Mouse (Mus musculus): ENCODE measurements around the gene Csnk1d. TPM values are rescaled to one million over a fixed set of nuclear protein-coding genes. Genes with fewer than 3 reads are reported as not detected.

The Csnk1d gene
- total and polyA plus RNA-seq, 3 experiments = 77.8 to 136 (median 96.8) TPM

DNA sequence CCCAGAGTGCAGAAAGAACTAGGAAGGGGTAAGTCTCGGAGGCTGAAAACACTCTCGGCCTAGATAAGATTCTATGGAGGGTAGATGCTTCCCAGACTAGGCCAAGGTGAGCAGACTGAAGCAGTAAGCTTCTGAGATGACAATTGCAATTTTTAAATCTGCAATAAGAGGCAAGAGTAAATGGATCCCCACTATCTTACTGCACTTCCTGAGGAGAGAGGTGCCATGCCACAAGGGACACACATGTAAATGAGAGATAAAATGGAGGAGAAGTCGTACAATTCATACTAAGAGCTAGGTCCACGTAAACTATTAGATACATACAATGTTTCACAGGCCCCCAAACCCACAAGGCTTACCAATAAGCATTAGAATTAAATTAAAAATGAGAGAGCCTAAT, 62.7 kb downstream of the Csnk1d start:
- Histone ChIP-seq H3K36me3 (replicated peaks in 1 of 2; ENCODE audit: control insufficient read depth in 1 of 2, insufficient read depth in 1 of 2, low read length in 1 of 2) (peaks cover 11 to 66% of the 10 kb centered on the region in 2 experiments), H3K27me3 (replicated peaks) (no peaks in the 10 kb centered on the region), H3K4me2 (ENCODE audit: insufficient read depth, low read depth, poor library complexity, severe bottlenecking) (no peak overlapping the region), H3K4me3 (replicated peaks in 1 of 3; ENCODE audit: low read depth in 2 of 3, low read length in 2 of 3, poor library complexity in 1 of 3) (no peak overlapping the region), H3K27ac (ENCODE audit: insufficient read depth, low read depth) (no peak overlapping the region), H3K9ac (ENCODE audit: insufficient read depth, low read depth) (no peak overlapping the region), H3K9me3 (replicated peaks; ENCODE audit: low read length) (peaks cover 13% of the 10 kb centered on the region), H3K4me1 (ENCODE audit: control insufficient read depth in 1 of 2, insufficient read depth in 2 of 2) (peaks cover 5 to 11% of the 10 kb centered on the region in 2 experiments; a peak in 3 of 4 replicates), H3K79me2 (replicated peaks; ENCODE audit: control insufficient read depth, extremely low read depth, insufficient read depth, poor library complexity, severe bottlenecking) (no peaks in the 10 kb centered on the region)
- in situ Hi-C loops (cut with MboI; ENCODE audit: low pct_ligation_motif_present, low pct_unique_long_range_greater_than_20kb, low sequenced_read_pairs) = no loop called here
- dilution Hi-C loops (cut with MboI; ENCODE audit: extremely low pct_ligation_motif_present, extremely low pct_unique_long_range_greater_than_20kb, low sequenced_read_pairs) = no loop called here
- no peak for DNase-seq (ENCODE audit: extremely low read depth)
- TF ChIP-seq MAFK (IDR thresholded peaks at IDR 0.05; ENCODE audit: insufficient replicate concordance, low read length) (no peak), UBTF (IDR thresholded peaks at IDR 0.05; ENCODE audit: low read depth, low read length) (no peak), ZKSCAN1 (IDR thresholded peaks at IDR 0.05; ENCODE audit: borderline replicate concordance, low read depth, low read length) (no peak), E2F4 (IDR thresholded peaks at IDR 0.05; ENCODE audit: insufficient replicate concordance, low read depth, low read length) (no peak), SMC3 (IDR thresholded peaks at IDR 0.05; ENCODE audit: low read depth, low read length) (no peak), TBP (conservative IDR thresholded peaks at IDR 0.05; ENCODE audit: low read depth, low read length) (no peak), GABPA (IDR thresholded peaks at IDR 0.05; ENCODE audit: insufficient replicate concordance, low read depth, low read length) (no peak), PAX5 (IDR thresholded peaks at IDR 0.05; ENCODE audit: low read length) (no peak)

DNA sequence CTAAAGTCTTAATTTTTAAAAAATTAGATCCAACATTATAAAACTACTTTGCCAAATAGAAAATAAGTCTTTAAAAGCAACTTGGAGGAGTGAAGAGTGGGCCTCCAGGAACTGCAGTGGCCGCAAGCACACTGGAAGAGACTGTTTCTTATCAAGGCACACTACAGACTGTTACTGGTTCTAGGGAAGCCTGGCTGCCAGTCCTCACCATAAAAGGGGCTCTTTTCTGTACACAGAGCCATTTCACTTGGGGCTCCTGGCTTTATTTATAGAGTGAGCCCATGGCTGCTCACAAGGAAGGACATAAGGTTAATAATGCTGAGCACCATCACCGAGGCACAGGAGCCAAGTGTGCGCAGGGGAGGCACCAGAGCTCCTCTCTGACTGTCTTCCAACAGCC, 68.6 kb downstream of the Csnk1d start:
- Histone ChIP-seq H3K4me2 (ENCODE audit: insufficient read depth, low read depth, poor library complexity, severe bottlenecking) (no peak overlapping the region), H3K27ac (ENCODE audit: insufficient read depth, low read depth) (no peak overlapping the region), H3K9me3 (replicated peaks; ENCODE audit: low read length) (no peaks in the 10 kb centered on the region), H3K9ac (ENCODE audit: insufficient read depth, low read depth) (no peak overlapping the region), H3K4me3 (replicated peaks in 1 of 3; ENCODE audit: low read depth in 2 of 3, low read length in 2 of 3, poor library complexity in 1 of 3) (no peak overlapping the region), H3K79me2 (replicated peaks; ENCODE audit: control insufficient read depth, extremely low read depth, insufficient read depth, poor library complexity, severe bottlenecking) (no peaks in the 10 kb centered on the region), H3K4me1 (ENCODE audit: control insufficient read depth in 1 of 2, insufficient read depth in 2 of 2) (no peaks in the 10 kb centered on the region), H3K36me3 (replicated peaks in 1 of 2; ENCODE audit: control insufficient read depth in 1 of 2, insufficient read depth in 1 of 2, low read length in 1 of 2) (peaks cover 43 to 81% of the 10 kb centered on the region in 2 experiments), H3K27me3 (replicated peaks) (no peaks in the 10 kb centered on the region)
- DNase-seq (ENCODE audit: extremely low read depth) = no peak
- in situ Hi-C loops (cut with MboI; ENCODE audit: low pct_ligation_motif_present, low pct_unique_long_range_greater_than_20kb, low sequenced_read_pairs) = no loop called here
- dilution Hi-C loops (cut with MboI; ENCODE audit: extremely low pct_ligation_motif_present, extremely low pct_unique_long_range_greater_than_20kb, low sequenced_read_pairs) = no loop called here
- no peak for TF ChIP-seq MXI1 (IDR thresholded peaks at IDR 0.05; ENCODE audit: low read depth, low read length)
- TF ChIP-seq ZKSCAN1 (IDR thresholded peaks at IDR 0.05; ENCODE audit: borderline replicate concordance, low read depth, low read length) = no peak
- TF ChIP-seq RAD21 (IDR thresholded peaks at IDR 0.05; ENCODE audit: low read depth, low read length) = no peak
- TF ChIP-seq EP300 (IDR thresholded peaks at IDR 0.05; ENCODE audit: low read length) = no peak
- TF ChIP-seq SMC3 (IDR thresholded peaks at IDR 0.05; ENCODE audit: low read depth, low read length) = no peak
- no peak for TF ChIP-seq TCF12 (IDR thresholded peaks at IDR 0.05; ENCODE audit: low read depth, low read length)
- TF ChIP-seq ZNF384 (IDR thresholded peaks at IDR 0.05; ENCODE audit: low read depth, low read length) = no peak
- TF ChIP-seq CHD1 (IDR thresholded peaks at IDR 0.05; ENCODE audit: low read depth, low read length) = no peak
- TF ChIP-seq ZMIZ1 (IDR thresholded peaks at IDR 0.05; ENCODE audit: low read depth, low read length) = no peak
- TF ChIP-seq USF1 (IDR thresholded peaks at IDR 0.05; ENCODE audit: low read depth, low read length) = no peak
- TF ChIP-seq CHD2 (IDR thresholded peaks at IDR 0.05; ENCODE audit: low read length) = no peak
- no peak for TF ChIP-seq UBTF (IDR thresholded peaks at IDR 0.05; ENCODE audit: low read depth, low read length)
- TF ChIP-seq USF2 (conservative IDR thresholded peaks at IDR 0.05; ENCODE audit: low read depth, low read length) = no peak
- TF ChIP-seq CTCF (conservative IDR thresholded peaks at IDR 0.05 in 1 of 2, IDR thresholded peaks at IDR 0.05 in 1 of 2; ENCODE audit: low read depth in 2 of 2, low read length in 2 of 2) = no peak
- TF ChIP-seq RCOR1 (conservative IDR thresholded peaks at IDR 0.05; ENCODE audit: low read depth, low read length) = no peak
- TF ChIP-seq JUN (IDR thresholded peaks at IDR 0.05; ENCODE audit: insufficient read depth, low read depth, low read length) = no peak
- TF ChIP-seq MAX (IDR thresholded peaks at IDR 0.05; ENCODE audit: low read length) = no peak
- no peak for TF ChIP-seq TBP (conservative IDR thresholded peaks at IDR 0.05; ENCODE audit: low read depth, low read length)
- no peak for TF ChIP-seq POLR2A (IDR thresholded peaks at IDR 0.05; ENCODE audit: low read depth, low read length)
- TF ChIP-seq IRF4 (IDR thresholded peaks at IDR 0.05; ENCODE audit: low read depth, low read length) = no peak
